Mouse (Mus musculus): Measurements from ENCODE around the gene Mrpl55.

Mrpl55 gene

DNA sequence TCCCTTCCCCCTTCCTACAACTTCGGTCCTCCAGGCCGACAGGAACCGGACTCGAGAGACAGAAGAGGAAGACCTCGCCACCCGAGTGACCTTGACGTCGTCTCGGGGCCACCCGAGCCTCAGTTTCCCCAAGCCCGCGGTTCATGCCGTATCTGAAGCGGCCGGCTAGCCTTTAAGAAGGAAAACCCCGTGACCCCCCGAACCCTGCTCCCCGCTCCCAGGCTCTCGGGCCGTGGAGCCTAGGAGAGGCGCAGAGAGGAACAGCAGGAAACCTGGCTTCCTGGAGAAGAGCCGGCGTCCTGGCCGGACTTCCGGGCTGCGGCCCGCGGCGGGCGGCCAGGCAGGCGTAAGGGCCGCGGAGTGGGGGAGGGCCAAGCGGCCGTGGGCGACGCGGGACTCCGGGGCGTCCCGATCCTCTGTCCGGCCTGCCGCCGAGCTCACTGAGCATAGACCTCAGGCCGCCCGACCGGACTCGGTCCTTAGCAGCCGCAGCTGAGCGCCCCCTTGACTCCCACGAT is 25.4 kb downstream of the Mrpl55 start:
- no peak for DNase-seq (ENCODE audit: low read depth)

DNA sequence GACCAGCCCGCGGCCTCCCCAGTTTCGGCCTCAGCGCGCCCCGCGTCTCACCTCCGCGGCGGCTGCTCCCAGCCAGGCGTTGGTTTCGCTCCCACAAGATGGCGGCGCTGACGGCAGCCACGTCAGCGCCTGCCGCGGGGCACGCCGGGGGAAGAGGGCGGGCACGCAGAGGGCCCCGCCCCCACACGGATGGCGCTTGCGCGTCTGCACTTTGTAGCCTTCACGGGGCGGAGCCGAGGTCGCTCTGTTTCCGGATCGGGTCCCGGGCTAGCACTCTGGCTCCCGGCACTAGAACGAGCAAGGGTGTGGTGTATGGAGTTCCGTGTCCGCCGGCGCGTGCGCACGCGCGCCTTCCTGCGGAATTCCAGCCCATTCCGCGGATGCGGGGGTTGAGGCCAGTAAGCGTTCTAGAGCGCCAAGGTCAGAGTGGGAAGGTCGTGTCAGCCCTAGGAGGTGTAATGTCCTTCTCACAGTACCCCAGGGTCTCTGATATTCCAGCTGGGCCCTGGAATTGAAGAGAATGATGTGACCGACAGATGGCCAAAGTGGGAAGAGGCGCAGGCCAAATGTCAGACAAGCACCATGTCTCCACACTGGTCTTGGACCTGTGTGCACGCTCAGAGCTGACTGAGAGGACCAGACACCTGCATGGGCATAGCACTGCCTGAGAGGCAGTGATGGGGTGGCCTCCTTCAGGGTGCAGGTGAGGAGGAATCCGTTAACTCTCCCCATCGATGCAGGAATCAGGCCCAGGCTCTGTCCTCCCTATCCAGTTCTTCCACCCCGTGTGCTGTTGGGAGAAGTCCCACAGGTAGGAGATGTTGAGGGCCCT is 26.1 kb downstream of the Mrpl55 start, which contains the start of gene Arf1:
TSS of gene Arf1 (minus strand) at position 149 of the 832 bp plus-strand sequence.
- peak; percentile 93 for DNase-seq (ENCODE audit: low read depth)

- no peak for DNase-seq (ENCODE audit: low read depth)
Observed at GRCm38 (mm10) chr11:59230144-59230760, 28.0 kb downstream of the Mrpl55 start.

GRCm38 (mm10) chr11:59232797-59233196 is 30.5 kb downstream of the Mrpl55 start:
- DNase-seq (ENCODE audit: low read depth) = no peak

DNA sequence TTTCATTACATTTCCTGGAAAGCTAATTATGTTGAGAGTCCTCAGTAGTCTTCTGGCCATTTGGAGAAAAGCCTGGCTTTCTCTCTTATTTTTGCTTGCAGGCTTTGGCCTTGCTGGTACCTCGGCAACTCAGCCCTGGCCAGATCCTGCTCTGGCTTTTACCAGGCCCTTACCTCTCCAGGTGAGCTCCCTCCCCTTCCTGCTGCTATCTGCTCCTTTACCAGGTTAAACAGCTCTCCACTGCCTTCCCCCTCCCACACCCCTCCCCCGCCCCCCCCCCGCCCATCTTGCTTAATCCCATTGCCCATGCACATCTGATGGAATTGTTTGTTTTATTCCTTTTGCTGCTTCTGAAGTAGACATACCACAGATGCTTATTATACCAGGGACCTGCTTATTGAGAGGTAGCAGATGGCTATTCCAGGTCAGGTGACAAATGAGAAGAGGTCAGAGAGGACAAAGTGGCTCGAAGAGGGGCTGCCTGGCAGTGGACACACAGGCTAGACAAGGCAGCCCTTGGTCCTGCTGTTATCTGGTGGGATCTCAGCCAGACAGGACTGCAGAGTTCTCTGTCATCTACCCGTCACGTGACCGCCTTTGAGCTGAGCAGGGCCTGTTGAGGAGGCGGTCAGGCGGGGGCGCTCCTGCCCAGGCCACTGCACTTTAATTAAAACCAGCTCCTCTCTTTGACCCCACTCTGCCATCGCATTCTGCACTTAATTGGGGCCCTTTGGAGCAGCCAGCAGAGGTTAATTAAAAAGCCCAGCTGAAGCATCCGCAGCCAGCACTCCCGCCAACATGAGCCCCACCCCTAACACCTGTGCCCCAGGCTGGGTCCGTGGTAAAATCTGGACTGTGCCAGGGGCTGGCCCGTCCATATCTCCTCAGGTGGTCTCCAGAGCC is 36.5 kb downstream of the Mrpl55 start:
- DNase-seq (ENCODE audit: low read depth) = no peak

DNA sequence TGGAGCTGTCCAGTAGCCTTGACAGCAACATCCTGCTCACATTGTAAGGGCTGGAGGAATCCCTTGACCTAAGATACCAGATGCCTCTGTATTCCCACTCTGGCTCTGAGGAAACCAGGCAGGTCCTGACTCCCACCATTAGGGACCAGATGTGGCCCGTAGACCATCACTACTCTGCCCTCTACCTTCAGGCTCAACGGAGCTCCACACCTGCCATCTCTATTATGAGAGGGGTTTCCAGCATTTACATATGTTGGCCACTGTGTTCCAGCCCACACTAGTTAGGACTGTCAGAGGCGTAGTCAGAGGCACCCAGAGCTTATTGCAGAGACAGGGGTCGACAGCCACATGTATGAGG is 37.1 kb downstream of the Mrpl55 start:
- no peak for DNase-seq (ENCODE audit: low read depth)

DNA sequence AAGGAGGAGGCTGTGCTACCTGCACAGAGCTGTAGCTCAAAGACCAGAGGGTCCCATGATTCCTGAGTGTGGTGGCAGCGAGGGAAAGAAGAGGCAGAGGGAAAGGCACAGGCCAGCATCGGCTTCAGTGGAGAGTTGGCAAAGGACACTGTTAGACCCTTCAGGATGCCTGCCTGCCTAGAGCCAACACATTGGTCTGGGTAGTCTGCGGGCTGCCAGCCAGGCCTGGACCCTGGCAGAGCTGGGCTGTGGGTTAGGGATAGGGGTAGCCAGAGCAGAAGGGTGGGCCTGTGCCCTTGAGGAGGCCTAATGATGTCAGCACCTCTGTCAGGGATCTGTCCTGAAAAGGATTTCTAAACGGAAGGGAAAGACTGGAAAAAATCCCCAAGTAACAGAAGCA is 37.5 kb downstream of the Mrpl55 start:
- DNase-seq (ENCODE audit: low read depth) = no peak

- no peak for DNase-seq (ENCODE audit: low read depth)
Observed at GRCm38 (mm10) chr11:59241841-59242240, 39.6 kb downstream of the Mrpl55 start.

DNA sequence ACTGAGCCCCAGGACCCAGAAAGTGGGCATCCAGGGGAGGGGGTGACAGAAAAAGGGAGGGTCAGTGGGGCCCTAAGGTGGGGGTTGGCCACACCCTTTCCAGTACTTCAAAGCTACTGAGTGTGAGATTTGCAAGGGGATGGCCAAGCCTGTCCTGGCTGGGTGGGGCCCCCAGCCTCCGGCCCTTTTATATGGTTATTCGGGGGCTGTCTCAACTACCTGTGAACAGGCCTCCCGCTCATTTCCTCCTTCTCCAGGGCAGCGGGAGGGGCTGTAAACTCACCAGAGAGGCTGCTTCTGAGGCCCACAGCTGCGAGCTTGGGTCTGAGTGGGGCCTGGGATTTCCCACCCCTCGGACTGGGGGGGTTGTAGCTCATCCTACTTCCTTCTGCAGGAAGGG is 41.6 kb downstream of the Mrpl55 start:
- DNase-seq (ENCODE audit: low read depth) = no peak

- DNase-seq (ENCODE audit: low read depth) = no peak
Observed at GRCm38 (mm10) chr11:59248101-59248500, 45.8 kb downstream of the Mrpl55 start.
